Mouse (Mus musculus) heart, postnatal 4 days (tissue): ENCODE data around the gene Bpifb3. TPM values are rescaled to one million over a fixed set of nuclear protein-coding genes. Genes with fewer than 3 reads are reported as not detected.

Experiments used
- DNase-seq: peaks from one replicate; pipeline ENCODE4 v3.0.0; 2021
- total RNA-seq, 2 experiments: library from RNA; stranded (reverse); gene quantifications; 2 replicates each; pipeline ENCODE4 v1.2.3; 2021

Bpifb3 gene
- total RNA-seq: not detected

- no peak for DNase-seq
Observed at GRCm38 (mm10) chr2:153917930-153918329, at the start of gene Bpifb3. Gene Bpifb3 (plus strand): TSS chr2:153918230.

- DNase-seq: no peak
Observed at GRCm38 (mm10) chr2:153870984-153871383, 47.0 kb upstream of the Bpifb3 start, which contains the start of gene Sun5. Gene Sun5 (minus strand): TSS chr2:153871084.

- DNase-seq: no peak
Observed at GRCm38 (mm10) chr2:153874745-153875144, 43.3 kb upstream of the Bpifb3 start, which contains the start of gene Bpifb2. Gene Bpifb2 (plus strand): TSS chr2:153875045.

- no peak for DNase-seq
Observed at GRCm38 (mm10) chr2:153899111-153899510, 18.9 kb upstream of the Bpifb3 start.

GRCm38 (mm10) chr2:153900088-153900487 is 17.9 kb upstream of the Bpifb3 start, which contains the start of gene Bpifb6:
Gene Bpifb6 (plus strand): TSS chr2:153900388.
- no peak for DNase-seq

GRCm38 (mm10) chr2:153902726-153903125 is 15.3 kb upstream of the Bpifb3 start:
- no peak for DNase-seq

- no peak for DNase-seq
Observed at GRCm38 (mm10) chr2:153906626-153907025, 11.4 kb upstream of the Bpifb3 start.

GRCm38 (mm10) chr2:153914151-153914550 is 3.9 kb upstream of the Bpifb3 start:
- DNase-seq: peak; percentile 64

- no peak for DNase-seq
Observed at GRCm38 (mm10) chr2:153921246-153921645, 3.2 kb downstream of the Bpifb3 start.

GRCm38 (mm10) chr2:153929871-153930413 is 11.9 kb downstream of the Bpifb3 start:
- peak; percentile 77 for DNase-seq

- no peak for DNase-seq
Observed at GRCm38 (mm10) chr2:153931125-153931524, 13.1 kb downstream of the Bpifb3 start.

GRCm38 (mm10) chr2:153933311-153933710 is 15.3 kb downstream of the Bpifb3 start:
- no peak for DNase-seq

GRCm38 (mm10) chr2:153935348-153935747 is 17.3 kb downstream of the Bpifb3 start:
- no peak for DNase-seq

GRCm38 (mm10) chr2:153937843-153938242 is 19.8 kb downstream of the Bpifb3 start, which contains the start of gene Bpifb4:
Gene Bpifb4 (plus strand): TSS chr2:153938212.
- no peak for DNase-seq

- DNase-seq: peak; percentile 56
Observed at GRCm38 (mm10) chr2:153943537-153943936, 25.5 kb downstream of the Bpifb3 start.

- no peak for DNase-seq
Observed at GRCm38 (mm10) chr2:153944567-153944966, 26.5 kb downstream of the Bpifb3 start.

GRCm38 (mm10) chr2:153952897-153953296 is 34.9 kb downstream of the Bpifb3 start:
- peak; percentile 68 for DNase-seq

GRCm38 (mm10) chr2:153953836-153954235 is 35.8 kb downstream of the Bpifb3 start:
- DNase-seq: peak; percentile 51

GRCm38 (mm10) chr2:153962821-153963331 is 44.8 kb downstream of the Bpifb3 start:
- DNase-seq: no peak

- DNase-seq: no peak
Observed at GRCm38 (mm10) chr2:153963334-153963733, 45.3 kb downstream of the Bpifb3 start.

- no peak for DNase-seq
Observed at GRCm38 (mm10) chr2:153970221-153970620, 52.2 kb downstream of the Bpifb3 start.

GRCm38 (mm10) chr2:153974582-153974981 is 56.6 kb downstream of the Bpifb3 start, which contains the start of gene Bpifa6:
Gene Bpifa6 (plus strand): TSS chr2:153974945.
- no peak for DNase-seq
